Mouse (Mus musculus) brain, embryonic 14.5 days (tissue): ENCODE measurements around the gene Olfr147.

Experiments
- CTCF ChIP-seq: fragments of 200-500 bp; IDR thresholded peaks from 2 replicates; pipeline ENCODE4 v1.5.1; 2012; ENCODE audit warnings: inconsistent platforms, mild to moderate bottlenecking, moderate library complexity, borderline replicate concordance; ENCODE audit not compliant: insufficient read depth, insufficient read length; ENCODE audit errors: extremely low read depth
- POLR2A ChIP-seq: fragments of 200-500 bp; IDR thresholded peaks from 2 replicates; pipeline ENCODE4 v1.6.1; 2012; ENCODE audit warnings: mild to moderate bottlenecking, inconsistent platforms, borderline replicate concordance; ENCODE audit not compliant: poor library complexity, insufficient read depth, insufficient read length, severe bottlenecking; ENCODE audit errors: extremely low read depth

GRCm38 (mm10) chr9:38401398-38401797, at the start of gene Olfr147:
- TF ChIP-seq POLR2A (no peak), CTCF (no peak)
